Mouse (Mus musculus): Measurements from ENCODE around the gene Gm21887. TPM values are rescaled to one million over a fixed set of nuclear protein-coding genes. Genes with fewer than 3 reads are reported as not detected.
A peak's percentile ranks its signal among the peaks of the same experiment; 100 is the strongest.
"Not testable (repeated sequence)": the region's sequence is repeated elsewhere in the genome, so short reads cannot be mapped to it uniquely, and the experiment has no call there.

The Gm21887 gene
- total RNA-seq, 2 experiments from 2014 or later = 358 to 418 TPM

- peak in 1 of 2 experiments; percentile 39 for DNase-seq (ENCODE audit: low spot score in 2 of 2)
Observed at GRCm38 (mm10) chrX:169983401-169984165, 25.9 kb upstream of the Gm21887 start.

- DNase-seq (ENCODE audit: low spot score in 2 of 2) = peak in 1 of 2 experiments; percentile 20
Observed at GRCm38 (mm10) chrX:169984331-169984730, 25.1 kb upstream of the Gm21887 start.

- peak in 1 of 2 experiments; percentile 49 for DNase-seq (ENCODE audit: low spot score in 2 of 2)
Observed at GRCm38 (mm10) chrX:169984853-169985252, 24.6 kb upstream of the Gm21887 start.

GRCm38 (mm10) chrX:169985796-169986195 lies 23.7 kb upstream of the Gm21887 start:
- peak in 1 of 2 experiments; percentile 69 for DNase-seq (ENCODE audit: low spot score in 2 of 2)

GRCm38 (mm10) chrX:169986519-169987367 lies 22.7 kb upstream of the Gm21887 start:
- DNase-seq (ENCODE audit: low spot score in 2 of 2) = peak; percentile 68 to 94

- peak in 1 of 2 experiments; percentile 78 for DNase-seq (ENCODE audit: low spot score in 2 of 2)
Observed at GRCm38 (mm10) chrX:169987368-169987837, 22.1 kb upstream of the Gm21887 start.

GRCm38 (mm10) chrX:169988571-169989218 lies 20.8 kb upstream of the Gm21887 start:
- DNase-seq (ENCODE audit: low spot score in 2 of 2) = peak in 1 of 2 experiments; percentile 77

GRCm38 (mm10) chrX:169989219-169989595 lies 20.3 kb upstream of the Gm21887 start:
- DNase-seq (ENCODE audit: low spot score in 2 of 2) = not testable (repeated sequence)

GRCm38 (mm10) chrX:169989691-169990631 lies 19.5 kb upstream of the Gm21887 start:
- peak; percentile 73 to 92 for DNase-seq (ENCODE audit: low spot score in 2 of 2)

GRCm38 (mm10) chrX:169991128-169991873 lies 18.2 kb upstream of the Gm21887 start:
- DNase-seq (ENCODE audit: low spot score in 2 of 2) = peak; percentile 94 to 97

GRCm38 (mm10) chrX:169992086-169992930 lies 17.2 kb upstream of the Gm21887 start:
- DNase-seq (ENCODE audit: low spot score in 2 of 2) = peak in 1 of 2 experiments; percentile 51

- DNase-seq (ENCODE audit: low spot score in 2 of 2) = peak in 1 of 2 experiments; percentile 46
Observed at GRCm38 (mm10) chrX:169992951-169993547, 16.4 kb upstream of the Gm21887 start.

- peak in 1 of 2 experiments; percentile 84 for DNase-seq (ENCODE audit: low spot score in 2 of 2)
Observed at GRCm38 (mm10) chrX:169994011-169994865, 15.2 kb upstream of the Gm21887 start.

GRCm38 (mm10) chrX:169994866-169995711 lies 14.4 kb upstream of the Gm21887 start:
- DNase-seq (ENCODE audit: low spot score in 2 of 2) = not testable (repeated sequence)

- DNase-seq (ENCODE audit: low spot score in 2 of 2) = peak in 1 of 2 experiments; percentile 64
Observed at GRCm38 (mm10) chrX:169995909-169996521, 13.4 kb upstream of the Gm21887 start.

GRCm38 (mm10) chrX:169996926-169997325 lies 12.5 kb upstream of the Gm21887 start:
- DNase-seq (ENCODE audit: low spot score in 2 of 2) = peak; percentile 81 to 95
